Mouse (Mus musculus) erythroblast, embryonic 14.5 days (primary cell): ENCODE results near the gene Iqsec1.

Source experiments
- GATA1 ChIP-seq: IDR thresholded peaks from 2 replicates; pipeline ENCODE4 v1.6.1; 2012; ENCODE audit warnings: low read length, inconsistent platforms, mixed read lengths
- TAL1 ChIP-seq: IDR thresholded peaks from 3 replicates; pipeline ENCODE4 v1.6.1; 2012; ENCODE audit warnings: low read length, inconsistent platforms, mixed read lengths

DNA sequence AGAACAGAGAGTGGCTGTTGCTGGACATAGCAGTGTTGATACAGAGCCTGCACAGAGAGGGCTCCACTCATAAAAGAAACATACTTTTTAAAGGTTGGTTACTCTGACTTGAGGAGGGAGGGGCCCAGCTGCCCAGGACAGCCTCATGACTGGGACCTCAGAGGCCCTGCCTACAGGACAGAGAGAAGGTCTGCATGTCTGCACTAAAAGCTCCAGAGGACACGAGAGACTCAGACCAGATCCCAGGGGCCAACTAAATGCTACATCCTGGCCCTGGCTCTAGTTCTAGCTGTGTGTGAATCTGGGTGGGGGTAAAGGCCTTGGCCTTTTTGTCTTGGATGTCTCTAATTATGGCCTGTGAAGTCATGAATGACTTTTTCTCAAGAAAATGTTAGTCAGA is 288.4 kb downstream of the Iqsec1 start:
- TF ChIP-seq TAL1 (no peak), GATA1 (no peak)
